Mouse (Mus musculus) spleen, adult 2 months (tissue): ENCODE results near the gene Ncoa4.

Experiments used
- CTCF ChIP-seq: fragments of 200-500 bp; IDR thresholded peaks from 2 replicates; pipeline ENCODE4 v1.5.1; 2011; ENCODE audit warnings: mild to moderate bottlenecking, inconsistent platforms; ENCODE audit not compliant: insufficient read depth, insufficient read length, insufficient replicate concordance; ENCODE audit errors: extremely low read depth
- POLR2A ChIP-seq: fragments of 200-500 bp; IDR thresholded peaks from 2 replicates; pipeline ENCODE4 v1.6.1; 2011; ENCODE audit warnings: low read depth, low read length, inconsistent platforms

DNA sequence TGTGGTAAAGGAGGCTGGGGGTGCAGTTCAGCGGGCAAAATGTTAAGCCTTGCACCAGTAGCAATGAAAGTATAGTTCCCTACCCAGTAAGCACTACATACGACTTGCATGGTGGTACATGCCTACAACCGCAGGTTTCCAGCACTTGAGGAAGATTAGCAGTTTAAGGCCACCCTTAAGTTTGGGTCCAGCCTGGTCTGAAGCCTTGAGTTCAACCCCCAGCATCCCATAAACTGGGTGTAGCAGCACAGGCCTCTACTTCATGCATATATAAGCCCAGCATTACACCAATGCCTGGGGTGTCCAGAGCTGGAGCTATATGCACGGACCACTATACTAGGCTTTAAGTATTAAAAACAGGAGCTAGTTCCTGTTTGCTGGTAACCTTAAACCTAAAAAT, 24.2 kb downstream of the Ncoa4 start:
- no peak for TF ChIP-seq CTCF
- no peak for TF ChIP-seq POLR2A
